Mouse (Mus musculus): ENCODE measurements around the gene Sgo1.

DNA sequence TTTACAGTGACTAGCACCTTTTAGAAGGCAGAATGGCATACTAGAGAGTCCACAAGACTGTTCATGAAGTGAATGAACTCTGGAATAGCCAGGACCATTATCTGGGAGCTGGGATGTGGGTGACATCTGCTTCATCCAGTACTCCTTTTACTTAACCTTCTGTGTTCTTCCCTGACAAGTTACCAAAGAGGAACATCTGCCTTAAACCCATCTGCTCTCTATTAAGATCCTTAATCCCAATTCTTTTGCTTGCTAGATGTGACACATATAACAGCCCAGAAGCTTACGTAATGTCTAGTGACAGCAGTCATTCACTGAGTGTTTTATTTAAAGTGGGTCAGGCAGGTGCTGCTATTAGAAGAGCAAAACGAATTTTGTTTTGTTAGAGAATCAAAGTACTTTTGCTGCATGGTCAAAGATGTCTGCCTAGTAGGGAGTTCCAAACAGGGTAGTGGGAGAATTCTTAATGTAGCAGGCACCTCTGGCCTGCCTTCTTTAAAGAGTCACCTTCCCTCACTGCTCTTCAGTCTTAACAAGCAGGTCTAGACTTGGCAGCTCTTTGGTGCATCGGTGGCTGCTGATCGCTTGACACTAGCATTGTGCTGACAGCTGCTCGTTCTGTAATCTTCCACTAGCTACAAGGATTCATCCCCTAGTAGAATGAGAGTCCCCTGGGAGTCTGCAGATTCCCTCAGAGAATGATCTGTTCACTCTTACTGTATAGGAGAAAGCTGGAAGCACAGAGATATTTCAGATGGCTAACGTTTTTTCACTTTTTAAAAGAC lies 27.9 kb downstream of the Sgo1 start:
- TF ChIP-seq MXI1 (IDR thresholded peaks at IDR 0.05; ENCODE audit: low read depth, low read length) (no peak), POLR2A (IDR thresholded peaks at IDR 0.05; ENCODE audit: control insufficient read depth in 1 of 2, insufficient read depth in 1 of 2, low read depth in 1 of 2, low read length in 2 of 2, poor library complexity in 1 of 2) (no peak)
